Mouse (Mus musculus): Measurements from ENCODE around the gene Tmem160. TPM values are rescaled to one million over a fixed set of nuclear protein-coding genes. Genes with fewer than 3 reads are reported as not detected.

The Tmem160 gene
- total and polyA plus RNA-seq, 3 experiments: 30.9 to 89.1 (median 48.9) TPM

DNA sequence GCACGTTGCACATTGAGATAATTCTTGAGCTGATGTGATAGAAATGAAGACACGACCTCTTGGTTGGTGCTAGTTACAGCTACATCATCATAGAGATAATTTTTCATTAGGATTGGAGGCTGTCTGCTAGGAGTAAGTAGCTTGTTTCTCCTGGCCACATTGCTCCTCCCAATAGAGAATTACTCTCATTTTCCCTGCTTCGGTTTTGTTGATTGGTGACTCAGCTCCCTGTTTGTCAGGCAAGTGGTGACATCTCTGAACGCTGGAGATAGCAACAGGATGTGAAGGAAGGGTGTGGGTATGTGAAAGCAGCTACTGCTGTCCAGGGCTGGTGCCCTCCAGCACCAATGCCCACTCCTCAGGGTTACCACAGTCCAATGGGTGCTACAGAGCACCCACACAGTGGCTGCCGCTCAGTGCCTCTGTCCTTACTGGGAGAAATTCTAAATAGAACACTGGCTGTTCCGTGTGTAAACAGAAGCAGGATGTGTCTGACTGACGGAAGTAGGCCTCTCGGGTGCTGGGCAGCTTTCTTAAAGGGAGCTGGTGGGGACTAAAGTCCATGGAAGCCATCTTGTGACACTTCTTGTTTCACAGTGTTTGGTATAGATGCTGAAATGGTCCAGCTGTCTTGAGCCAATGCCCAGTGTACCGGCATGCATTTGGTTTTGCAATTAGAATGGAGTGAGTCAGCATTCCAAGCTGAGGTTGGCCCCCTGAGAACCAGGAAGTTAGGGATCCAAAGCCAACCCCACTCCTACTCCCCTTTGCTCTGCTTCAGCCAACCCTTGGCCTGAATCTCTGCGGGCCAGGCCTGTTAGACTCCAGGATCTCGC is 46.8 kb upstream of the Tmem160 start:
- dilution Hi-C loops (cut with MboI; ENCODE audit: extremely low pct_ligation_motif_present, extremely low pct_unique_long_range_greater_than_20kb, low sequenced_read_pairs) (no loop called here), in situ Hi-C loops (cut with MboI; ENCODE audit: low pct_ligation_motif_present, low pct_unique_long_range_greater_than_20kb, low sequenced_read_pairs) (no loop called here)
- Histone ChIP-seq H3K79me2 (replicated peaks; ENCODE audit: control insufficient read depth, extremely low read depth, insufficient read depth, poor library complexity, severe bottlenecking) (peaks cover 51% of the 10 kb centered on the region), H3K9me3 (replicated peaks; ENCODE audit: low read length) (no peaks in the 10 kb centered on the region), H3K4me1 (ENCODE audit: control insufficient read depth in 1 of 2, insufficient read depth in 2 of 2) (peaks cover 11 to 52% of the 10 kb centered on the region in 2 experiments), H3K9ac (ENCODE audit: insufficient read depth, low read depth) (peak overlapping the region; percentile 61), H3K27me3 (replicated peaks) (no peaks in the 10 kb centered on the region), H3K27ac (ENCODE audit: insufficient read depth, low read depth) (peak overlapping the region; percentile 93), H3K4me3 (replicated peaks in 1 of 3; ENCODE audit: low read depth in 2 of 3, low read length in 2 of 3, poor library complexity in 1 of 3) (peak overlapping the region; percentile 21 to 44 (median 38)), H3K4me2 (ENCODE audit: insufficient read depth, low read depth, poor library complexity, severe bottlenecking) (peak overlapping the region; percentile 69; the same call in 1 of the 2 replicates), H3K36me3 (replicated peaks in 1 of 2; ENCODE audit: control insufficient read depth in 1 of 2, insufficient read depth in 1 of 2, low read length in 1 of 2) (peaks cover 4 to 33% of the 10 kb centered on the region in 2 experiments)
- 0 out of 2 replicates have a peak, but pooled peaks have one; percentile 40 for TF ChIP-seq MYC (IDR thresholded peaks at IDR 0.05; ENCODE audit: low read depth, low read length)
- TF ChIP-seq JUN (IDR thresholded peaks at IDR 0.05; ENCODE audit: insufficient read depth, low read depth, low read length): no peak
- no peak for TF ChIP-seq HCFC1 (IDR thresholded peaks at IDR 0.05; ENCODE audit: low read depth, low read length)
- peak; percentile 20; the same call in 1 of the 2 replicates for TF ChIP-seq POLR2A (IDR thresholded peaks at IDR 0.05; ENCODE audit: low read depth, low read length)
- no peak for TF ChIP-seq EP300 (IDR thresholded peaks at IDR 0.05; ENCODE audit: low read length)
- TF ChIP-seq USF2 (conservative IDR thresholded peaks at IDR 0.05; ENCODE audit: low read depth, low read length): no peak
- 0 out of 2 replicates have a peak, but pooled peaks have one; percentile 5 for TF ChIP-seq MAFK (IDR thresholded peaks at IDR 0.05; ENCODE audit: insufficient replicate concordance, low read length)
- TF ChIP-seq ELF1 (IDR thresholded peaks at IDR 0.05; ENCODE audit: low read depth, low read length): peak; percentile 55
- peak; percentile 41; the same call in 1 of the 2 replicates for TF ChIP-seq ZMIZ1 (IDR thresholded peaks at IDR 0.05; ENCODE audit: low read depth, low read length)
- 0 out of 2 replicates have a peak, but pooled peaks have one; percentile 19 for TF ChIP-seq JUND (conservative IDR thresholded peaks at IDR 0.05; ENCODE audit: low read depth, low read length)
- 0 out of 2 replicates have a peak, but pooled peaks have one; percentile 7 for TF ChIP-seq ETS1 (conservative IDR thresholded peaks at IDR 0.05; ENCODE audit: low read depth, low read length)
- TF ChIP-seq BHLHE40 (IDR thresholded peaks at IDR 0.05; ENCODE audit: low read depth, low read length): 0 out of 2 replicates have a peak, but pooled peaks have one; percentile 6
- TF ChIP-seq MXI1 (IDR thresholded peaks at IDR 0.05; ENCODE audit: low read depth, low read length): no peak
- TF ChIP-seq CHD1 (IDR thresholded peaks at IDR 0.05; ENCODE audit: low read depth, low read length): peak; percentile 53; the same call in 1 of the 2 replicates
- peak; percentile 50 for DNase-seq (ENCODE audit: extremely low read depth)

DNA sequence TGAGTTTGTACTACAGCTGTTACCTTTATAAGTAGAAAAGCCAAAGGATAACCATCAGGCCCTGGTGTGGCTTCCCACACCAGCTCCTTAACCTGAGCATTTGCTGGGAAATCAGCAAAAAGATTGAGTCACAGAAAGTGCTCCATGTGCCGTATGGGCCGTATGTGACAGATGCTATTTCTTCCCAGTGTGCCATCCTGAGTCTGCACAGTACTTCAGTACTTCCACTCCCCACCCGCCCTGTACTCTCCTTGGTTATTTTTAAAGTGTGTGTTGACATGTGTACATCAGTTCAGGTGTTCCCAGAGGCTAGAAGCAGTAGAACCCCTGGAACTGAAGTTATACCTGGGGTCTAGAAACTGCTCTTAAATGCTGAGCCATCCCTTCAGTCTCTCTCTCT is 45.6 kb upstream of the Tmem160 start:
- peaks cover 8 to 44% of the 10 kb centered on the region in 2 experiments for H3K36me3 ChIP-seq (replicated peaks in 1 of 2; ENCODE audit: control insufficient read depth in 1 of 2, insufficient read depth in 1 of 2, low read length in 1 of 2)
- H3K4me1 ChIP-seq (ENCODE audit: control insufficient read depth in 1 of 2, insufficient read depth in 2 of 2): peaks cover 15 to 64% of the 10 kb centered on the region in 2 experiments
- in situ Hi-C loops (cut with MboI; ENCODE audit: low pct_ligation_motif_present, low pct_unique_long_range_greater_than_20kb, low sequenced_read_pairs) (no loop called here), dilution Hi-C loops (cut with MboI; ENCODE audit: extremely low pct_ligation_motif_present, extremely low pct_unique_long_range_greater_than_20kb, low sequenced_read_pairs) (no loop called here)
- DNase-seq (ENCODE audit: extremely low read depth): no peak
- no peaks in the 10 kb centered on the region for H3K27me3 ChIP-seq (replicated peaks)
- no peak for TF ChIP-seq ELF1 (IDR thresholded peaks at IDR 0.05; ENCODE audit: low read depth, low read length)
- no peak for TF ChIP-seq MAX (IDR thresholded peaks at IDR 0.05; ENCODE audit: low read length)
- no peak for TF ChIP-seq BHLHE40 (IDR thresholded peaks at IDR 0.05; ENCODE audit: low read depth, low read length)
- no peak for TF ChIP-seq ZC3H11A (IDR thresholded peaks at IDR 0.05; ENCODE audit: low read depth, low read length)
- H3K79me2 ChIP-seq (replicated peaks; ENCODE audit: control insufficient read depth, extremely low read depth, insufficient read depth, poor library complexity, severe bottlenecking): peaks cover 41% of the 10 kb centered on the region
- H3K27ac ChIP-seq (ENCODE audit: insufficient read depth, low read depth): no peak overlapping the region
- no peak overlapping the region for H3K9ac ChIP-seq (ENCODE audit: insufficient read depth, low read depth)
- no peak overlapping the region for H3K4me3 ChIP-seq (replicated peaks in 1 of 3; ENCODE audit: low read depth in 2 of 3, low read length in 2 of 3, poor library complexity in 1 of 3)
- no peaks in the 10 kb centered on the region for H3K9me3 ChIP-seq (replicated peaks; ENCODE audit: low read length)
- H3K4me2 ChIP-seq (ENCODE audit: insufficient read depth, low read depth, poor library complexity, severe bottlenecking): no peak overlapping the region

Measured in CH12.LX (cell line).